Mouse (Mus musculus): Measurements from ENCODE around the gene Tm2d3. TPM values are rescaled to one million over a fixed set of nuclear protein-coding genes. Genes with fewer than 3 reads are reported as not detected.

The Tm2d3 gene
- total and polyA plus RNA-seq, 3 experiments: 118 to 229 (median 150) TPM

- Histone ChIP-seq H3K9me3 (replicated peaks; ENCODE audit: low read length) (no peaks in the 10 kb centered on the region), H3K27ac (ENCODE audit: insufficient read depth, low read depth) (no peak overlapping the region), H3K36me3 (replicated peaks in 1 of 2; ENCODE audit: control insufficient read depth in 1 of 2, insufficient read depth in 1 of 2, low read length in 1 of 2) (peaks cover 0 to 8% of the 10 kb centered on the region in 2 experiments), H3K4me3 (replicated peaks in 1 of 3; ENCODE audit: low read depth in 2 of 3, low read length in 2 of 3, poor library complexity in 1 of 3) (no peak overlapping the region), H3K79me2 (replicated peaks; ENCODE audit: control insufficient read depth, extremely low read depth, insufficient read depth, poor library complexity, severe bottlenecking) (no peaks in the 10 kb centered on the region), H3K4me1 (ENCODE audit: control insufficient read depth in 1 of 2, insufficient read depth in 2 of 2) (no peaks in the 10 kb centered on the region), H3K4me2 (ENCODE audit: insufficient read depth, low read depth, poor library complexity, severe bottlenecking) (no peak overlapping the region), H3K9ac (ENCODE audit: insufficient read depth, low read depth) (no peak overlapping the region), H3K27me3 (replicated peaks) (no peaks in the 10 kb centered on the region)
- no peak for DNase-seq (ENCODE audit: extremely low read depth)
- TF ChIP-seq IRF4 (IDR thresholded peaks at IDR 0.05; ENCODE audit: low read depth, low read length) (no peak), E2F4 (IDR thresholded peaks at IDR 0.05; ENCODE audit: insufficient replicate concordance, low read depth, low read length) (no peak), ETS1 (conservative IDR thresholded peaks at IDR 0.05; ENCODE audit: low read depth, low read length) (no peak), ZNF384 (IDR thresholded peaks at IDR 0.05; ENCODE audit: low read depth, low read length) (no peak), HCFC1 (IDR thresholded peaks at IDR 0.05; ENCODE audit: low read depth, low read length) (no peak), BHLHE40 (IDR thresholded peaks at IDR 0.05; ENCODE audit: low read depth, low read length) (no peak), UBTF (IDR thresholded peaks at IDR 0.05; ENCODE audit: low read depth, low read length) (no peak), KAT2A (IDR thresholded peaks at IDR 0.05; ENCODE audit: insufficient replicate concordance, low read length) (no peak), SMC3 (IDR thresholded peaks at IDR 0.05; ENCODE audit: low read depth, low read length) (no peak), JUN (IDR thresholded peaks at IDR 0.05; ENCODE audit: insufficient read depth, low read depth, low read length) (no peak), MXI1 (IDR thresholded peaks at IDR 0.05; ENCODE audit: low read depth, low read length) (no peak), USF2 (conservative IDR thresholded peaks at IDR 0.05; ENCODE audit: low read depth, low read length) (no peak), SIN3A (IDR thresholded peaks at IDR 0.05; ENCODE audit: low read length) (no peak), MAX (IDR thresholded peaks at IDR 0.05; ENCODE audit: low read length) (no peak), JUND (conservative IDR thresholded peaks at IDR 0.05; ENCODE audit: low read depth, low read length) (no peak), POLR2AphosphoS2 (IDR thresholded peaks at IDR 0.05; ENCODE audit: low read depth, low read length) (no peak), NRF1 (IDR thresholded peaks at IDR 0.05; ENCODE audit: low read depth, low read length) (no peak)
- in situ Hi-C loops (cut with MboI; ENCODE audit: low pct_ligation_motif_present, low pct_unique_long_range_greater_than_20kb, low sequenced_read_pairs): no loop called here
- dilution Hi-C loops (cut with MboI; ENCODE audit: extremely low pct_ligation_motif_present, extremely low pct_unique_long_range_greater_than_20kb, low sequenced_read_pairs): no loop called here
Measured at GRCm38 (mm10) chr7:65681166-65681565, 9.8 kb upstream of the Tm2d3 start.

- Histone ChIP-seq H3K9ac (ENCODE audit: insufficient read depth, low read depth) (no peak overlapping the region), H3K4me1 (ENCODE audit: control insufficient read depth in 1 of 2, insufficient read depth in 2 of 2) (no peaks in the 10 kb centered on the region), H3K79me2 (replicated peaks; ENCODE audit: control insufficient read depth, extremely low read depth, insufficient read depth, poor library complexity, severe bottlenecking) (no peaks in the 10 kb centered on the region), H3K27me3 (replicated peaks) (no peaks in the 10 kb centered on the region), H3K4me2 (ENCODE audit: insufficient read depth, low read depth, poor library complexity, severe bottlenecking) (no peak overlapping the region), H3K4me3 (replicated peaks in 1 of 3; ENCODE audit: low read depth in 2 of 3, low read length in 2 of 3, poor library complexity in 1 of 3) (no peak overlapping the region), H3K9me3 (replicated peaks; ENCODE audit: low read length) (no peaks in the 10 kb centered on the region), H3K36me3 (replicated peaks in 1 of 2; ENCODE audit: control insufficient read depth in 1 of 2, insufficient read depth in 1 of 2, low read length in 1 of 2) (peaks cover 0 to 10% of the 10 kb centered on the region in 2 experiments), H3K27ac (ENCODE audit: insufficient read depth, low read depth) (no peak overlapping the region)
- no peak for TF ChIP-seq CTCF (conservative IDR thresholded peaks at IDR 0.05 in 1 of 2, IDR thresholded peaks at IDR 0.05 in 1 of 2; ENCODE audit: low read depth in 2 of 2, low read length in 2 of 2)
- no peak for TF ChIP-seq RCOR1 (conservative IDR thresholded peaks at IDR 0.05; ENCODE audit: low read depth, low read length)
- no peak for TF ChIP-seq MAZ (IDR thresholded peaks at IDR 0.05; ENCODE audit: low read depth, low read length)
- no peak for TF ChIP-seq USF2 (conservative IDR thresholded peaks at IDR 0.05; ENCODE audit: low read depth, low read length)
- no peak for TF ChIP-seq ELF1 (IDR thresholded peaks at IDR 0.05; ENCODE audit: low read depth, low read length)
- no peak for TF ChIP-seq MEF2A (IDR thresholded peaks at IDR 0.05; ENCODE audit: borderline replicate concordance, low read depth, low read length)
- no peak for TF ChIP-seq ZC3H11A (IDR thresholded peaks at IDR 0.05; ENCODE audit: low read depth, low read length)
- TF ChIP-seq MXI1 (IDR thresholded peaks at IDR 0.05; ENCODE audit: low read depth, low read length): no peak
- TF ChIP-seq CHD1 (IDR thresholded peaks at IDR 0.05; ENCODE audit: low read depth, low read length): no peak
- TF ChIP-seq TBP (conservative IDR thresholded peaks at IDR 0.05; ENCODE audit: low read depth, low read length): no peak
- no peak for TF ChIP-seq POLR2AphosphoS2 (IDR thresholded peaks at IDR 0.05; ENCODE audit: low read depth, low read length)
- TF ChIP-seq EP300 (IDR thresholded peaks at IDR 0.05; ENCODE audit: low read length): no peak
- TF ChIP-seq RAD21 (IDR thresholded peaks at IDR 0.05; ENCODE audit: low read depth, low read length): no peak
- no peak for TF ChIP-seq TCF12 (IDR thresholded peaks at IDR 0.05; ENCODE audit: low read depth, low read length)
- in situ Hi-C loops (cut with MboI; ENCODE audit: low pct_ligation_motif_present, low pct_unique_long_range_greater_than_20kb, low sequenced_read_pairs) (no loop called here), dilution Hi-C loops (cut with MboI; ENCODE audit: extremely low pct_ligation_motif_present, extremely low pct_unique_long_range_greater_than_20kb, low sequenced_read_pairs) (no loop called here)
- no peak for DNase-seq (ENCODE audit: extremely low read depth)
Measured at GRCm38 (mm10) chr7:65684256-65684835, 6.6 kb upstream of the Tm2d3 start.

All from CH12.LX (cell line).